Mouse (Mus musculus) MEL (cell line): Measurements from ENCODE around the gene Ggps1.

ENCODE experiments used
- CTCF ChIP-seq, 3 experiments: IDR thresholded peaks in 2 of 3; conservative IDR thresholded peaks in 1 of 3; 2 replicates each; pipeline ENCODE4 v1.5.1; 2011 to 2012; ENCODE audit warnings: low read length in 3 of 3, low read depth in 2 of 3, mild to moderate bottlenecking in 2 of 3, improper control_type of control experiment in 1 of 3, inconsistent platforms in 1 of 3, mixed read lengths in 1 of 3, moderate library complexity in 1 of 3; ENCODE audit not compliant: control insufficient read depth in 1 of 3, insufficient read depth in 1 of 3, poor library complexity in 1 of 3, severe bottlenecking in 1 of 3
- EP300 ChIP-seq, 2 experiments: IDR thresholded peaks; 2 replicates each; pipeline ENCODE4 v1.6.1; 2011; ENCODE audit warnings: improper control_type of control experiment in 2 of 2, low read length in 2 of 2, low read depth in 1 of 2, mild to moderate bottlenecking in 1 of 2
- GATA1 ChIP-seq: IDR thresholded peaks from 2 replicates; pipeline ENCODE4 v1.6.1; 2011; ENCODE audit warnings: low read depth, low read length, improper control_type of control experiment
- HCFC1 ChIP-seq: IDR thresholded peaks from 2 replicates; pipeline ENCODE4 v1.6.1; 2012; ENCODE audit warnings: low read depth, mild to moderate bottlenecking, inconsistent platforms, low read length, improper control_type of control experiment, moderate library complexity
- MEF2A ChIP-seq: IDR thresholded peaks from 2 replicates; pipeline ENCODE4 v1.6.1; 2014; ENCODE audit warnings: low read depth, mild to moderate bottlenecking, inconsistent platforms, low read length, improper control_type of control experiment; ENCODE audit not compliant: poor library complexity, insufficient replicate concordance, severe bottlenecking; ENCODE audit errors: extremely low read depth
- MYC ChIP-seq: IDR thresholded peaks from 2 replicates; pipeline ENCODE4 v1.6.1; 2011; ENCODE audit warnings: low read depth, mild to moderate bottlenecking, low read length, improper control_type of control experiment, moderate library complexity
- NRF1 ChIP-seq: IDR thresholded peaks from 2 replicates; pipeline ENCODE4 v1.6.1; 2014; ENCODE audit warnings: low read depth, mild to moderate bottlenecking, inconsistent platforms, low read length, improper control_type of control experiment, moderate library complexity; ENCODE audit not compliant: poor library complexity, insufficient read depth, severe bottlenecking
- POLR2AphosphoS5 ChIP-seq: IDR thresholded peaks from 2 replicates; pipeline ENCODE4 v1.6.1; 2012; ENCODE audit warnings: low read depth, borderline replicate concordance, mild to moderate bottlenecking, inconsistent platforms, low read length, moderate library complexity, mixed read lengths
- TCF12 ChIP-seq: IDR thresholded peaks from 2 replicates; pipeline ENCODE4 v1.6.1; 2014; ENCODE audit warnings: low read depth, mild to moderate bottlenecking, inconsistent platforms, low read length, improper control_type of control experiment, moderate library complexity
- ZMIZ1 ChIP-seq: IDR thresholded peaks from 2 replicates; pipeline ENCODE4 v1.6.1; 2012; ENCODE audit warnings: low read depth, mild to moderate bottlenecking, inconsistent platforms, low read length, improper control_type of control experiment, moderate library complexity

DNA sequence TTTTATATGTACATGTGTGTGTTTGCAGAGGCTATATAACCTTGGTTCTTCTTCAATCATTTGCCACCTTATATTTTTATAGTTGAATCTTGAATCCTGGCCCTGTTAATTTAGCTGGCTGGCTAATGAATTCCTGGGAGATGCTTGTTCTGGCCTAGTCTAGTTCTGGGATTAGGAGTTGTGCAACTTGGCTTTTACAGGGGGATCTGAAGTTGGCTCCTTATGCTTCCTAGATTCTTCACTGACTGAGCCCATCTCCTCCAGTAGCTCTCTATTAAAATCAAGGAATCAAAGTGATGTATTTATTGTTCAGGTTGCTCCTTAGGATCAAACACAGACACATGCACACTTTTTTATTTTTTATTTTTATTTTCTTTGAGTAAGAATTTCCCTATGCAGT is 3.7 kb downstream of the Ggps1 start:
- TF ChIP-seq ZMIZ1 (no peak), GATA1 (no peak), MYC (no peak), EP300 (IDR thresholded peaks at IDR 0.05; ENCODE audit: low read depth in 1 of 2, low read length in 2 of 2) (no peak), POLR2AphosphoS5 (no peak), CTCF (IDR thresholded peaks at IDR 0.05 in 2 of 3, conservative IDR thresholded peaks at IDR 0.05 in 1 of 3; ENCODE audit: control insufficient read depth in 1 of 3, insufficient read depth in 1 of 3, low read depth in 2 of 3, low read length in 3 of 3, poor library complexity in 1 of 3, severe bottlenecking in 1 of 3) (no peak), NRF1 (no peak), MEF2A (no peak), TCF12 (no peak), HCFC1 (no peak)
